Mouse (Mus musculus): ENCODE results near the gene Cdc42ep4. TPM values are rescaled to one million over a fixed set of nuclear protein-coding genes. Genes with fewer than 3 reads are reported as not detected.

Gene Cdc42ep4
- total RNA-seq, 2 experiments from 2014 or later = 4.5 to 7.4 TPM

GRCm38 (mm10) chr11:113726994-113727888 is 24.4 kb downstream of the Cdc42ep4 start:
- DNase-seq (ENCODE audit: low spot score) = no peak

- peak; percentile 45 for DNase-seq (ENCODE audit: low spot score)
Observed at GRCm38 (mm10) chr11:113725235-113726048, 26.2 kb downstream of the Cdc42ep4 start.

GRCm38 (mm10) chr11:113722405-113723090 is 29.1 kb downstream of the Cdc42ep4 start:
- DNase-seq (ENCODE audit: low spot score) = no peak

DNA sequence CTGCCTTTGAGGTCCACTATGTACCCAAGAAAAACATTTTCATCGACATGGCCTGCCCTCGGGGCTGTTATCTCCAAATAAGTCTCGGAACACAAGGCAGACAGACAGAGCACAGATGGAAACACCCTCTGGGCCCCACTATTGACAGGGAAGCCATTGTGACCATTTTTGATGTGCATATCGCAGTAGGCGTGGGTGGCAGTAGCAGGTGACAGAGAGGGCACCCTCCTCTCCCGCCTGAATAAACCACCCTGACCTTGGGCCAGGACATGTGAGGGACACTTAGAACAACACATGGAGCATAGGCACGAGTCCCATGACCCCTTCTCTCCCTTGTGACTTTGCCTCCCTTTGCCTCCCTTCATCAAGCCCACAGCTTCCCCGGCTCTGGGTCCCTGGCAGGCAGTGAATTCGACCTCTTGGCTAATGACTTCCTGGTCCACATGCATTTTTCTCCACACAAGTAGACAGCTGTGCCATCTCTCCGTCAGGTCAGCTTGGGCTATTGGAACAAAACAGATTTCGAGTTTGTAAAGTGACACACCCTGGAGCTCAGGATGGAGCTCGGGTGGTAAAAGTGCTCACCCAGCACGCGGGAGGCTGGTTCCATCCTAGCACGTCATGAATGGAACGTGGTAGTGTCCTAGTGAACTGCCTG is 33.8 kb downstream of the Cdc42ep4 start:
- no peak for DNase-seq (ENCODE audit: low spot score)

GRCm38 (mm10) chr11:113716132-113716531 is 35.5 kb downstream of the Cdc42ep4 start:
- DNase-seq (ENCODE audit: low spot score) = no peak

DNA sequence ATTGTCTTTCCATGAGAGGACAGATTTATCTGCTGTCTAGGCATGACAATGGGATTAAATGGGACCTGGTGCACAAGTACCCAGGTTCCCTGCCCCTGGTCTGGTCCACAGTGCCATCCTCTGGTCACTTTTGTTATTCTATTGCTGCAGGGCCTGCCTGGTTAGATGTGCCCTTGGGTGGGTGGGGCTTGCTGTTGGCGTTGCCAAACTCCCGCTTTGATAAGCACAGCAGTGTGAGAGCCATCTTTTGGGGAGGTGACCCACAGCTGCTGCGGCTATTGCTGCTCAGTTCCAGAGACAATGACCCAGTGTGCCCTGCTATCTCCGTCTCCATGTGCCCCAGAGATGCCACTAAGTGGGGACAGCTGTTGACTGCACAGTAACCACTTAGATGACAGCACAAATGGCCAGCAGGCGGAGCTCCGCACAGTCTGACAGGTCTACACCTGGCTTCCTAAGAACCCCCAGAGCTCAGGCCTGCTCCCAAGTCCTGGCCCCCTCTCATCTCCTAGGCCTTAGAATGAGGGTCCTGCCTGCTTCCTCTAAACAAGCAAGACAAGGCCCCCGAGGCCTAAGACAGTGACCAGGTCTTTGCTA is 36.5 kb downstream of the Cdc42ep4 start:
- no peak for DNase-seq (ENCODE audit: low spot score)

DNA sequence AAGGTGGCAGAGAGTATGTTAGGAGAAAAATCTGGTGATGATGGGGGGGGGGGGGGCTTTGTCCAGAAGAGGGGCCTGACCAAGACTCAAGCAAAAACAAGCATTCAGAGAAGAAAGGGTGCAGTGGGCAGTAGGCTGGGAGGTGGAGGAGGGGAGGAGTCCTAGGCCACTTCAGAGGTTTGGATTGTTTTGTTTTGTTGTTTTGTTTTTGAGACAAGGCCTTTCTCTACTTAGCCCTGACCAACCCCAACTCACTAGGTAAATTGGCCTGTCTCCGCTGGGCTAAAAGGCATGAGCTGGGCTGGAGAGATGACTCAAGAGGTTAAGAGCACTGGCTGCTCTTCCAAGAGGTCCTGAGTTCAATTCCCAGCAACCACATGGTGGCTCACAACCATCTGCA is 40.6 kb downstream of the Cdc42ep4 start:
- DNase-seq (ENCODE audit: low spot score) = no peak

GRCm38 (mm10) chr11:113710257-113710777 is 41.4 kb downstream of the Cdc42ep4 start:
- no peak for DNase-seq (ENCODE audit: low spot score)

DNA sequence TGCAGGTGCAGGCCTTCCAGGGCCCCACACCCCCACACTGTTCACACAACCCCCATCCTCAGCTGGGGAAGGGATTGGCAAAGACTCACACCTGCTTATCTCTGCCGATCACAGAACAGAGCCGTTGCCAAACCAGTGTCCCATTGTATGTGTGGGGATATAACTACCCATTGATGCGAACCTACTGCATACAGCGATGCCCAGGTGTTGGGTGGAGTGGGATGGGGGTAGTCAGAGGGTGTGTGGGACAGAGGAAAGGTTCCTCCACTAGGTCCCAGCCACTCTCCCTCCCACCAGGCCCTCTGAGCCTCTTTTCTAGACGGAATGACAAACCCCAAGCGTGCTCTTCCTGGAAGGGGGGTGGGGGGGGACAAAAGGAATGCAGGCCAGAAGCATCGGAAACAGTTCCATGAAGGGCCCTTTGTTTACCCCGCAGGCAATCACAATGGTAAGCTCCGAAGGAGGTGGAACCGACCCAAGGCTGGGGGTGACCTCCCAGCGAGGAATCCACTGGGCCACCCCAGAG is 41.9 kb downstream of the Cdc42ep4 start, which contains the start of gene Cpsf4l:
TSS of gene Cpsf4l (minus strand) at position 287 of the 526 bp plus-strand sequence.
- no peak for DNase-seq (ENCODE audit: low spot score)

DNA sequence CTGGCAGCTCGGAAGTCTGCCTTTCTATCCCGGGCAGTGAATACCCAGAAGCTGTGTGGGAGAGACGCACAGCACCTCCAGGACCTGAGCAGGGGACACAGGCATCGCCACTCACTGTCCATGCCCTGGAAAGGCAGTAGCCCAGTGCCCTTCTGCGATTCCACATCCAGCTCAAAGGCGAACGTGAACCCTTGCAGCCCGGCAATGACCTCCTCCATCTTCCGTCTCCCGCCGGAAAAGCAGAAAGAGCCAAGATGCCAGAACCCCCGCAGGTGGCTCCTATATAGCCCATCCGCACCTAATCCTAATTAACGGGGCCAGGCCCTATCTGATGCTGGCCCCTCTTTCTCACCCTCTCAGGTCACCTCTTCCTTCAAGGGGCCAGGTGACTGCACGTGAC is 42.4 kb downstream of the Cdc42ep4 start:
- DNase-seq (ENCODE audit: low spot score) = no peak

GRCm38 (mm10) chr11:113708629-113709213 is 43.0 kb downstream of the Cdc42ep4 start:
- no peak for DNase-seq (ENCODE audit: low spot score)

DNA sequence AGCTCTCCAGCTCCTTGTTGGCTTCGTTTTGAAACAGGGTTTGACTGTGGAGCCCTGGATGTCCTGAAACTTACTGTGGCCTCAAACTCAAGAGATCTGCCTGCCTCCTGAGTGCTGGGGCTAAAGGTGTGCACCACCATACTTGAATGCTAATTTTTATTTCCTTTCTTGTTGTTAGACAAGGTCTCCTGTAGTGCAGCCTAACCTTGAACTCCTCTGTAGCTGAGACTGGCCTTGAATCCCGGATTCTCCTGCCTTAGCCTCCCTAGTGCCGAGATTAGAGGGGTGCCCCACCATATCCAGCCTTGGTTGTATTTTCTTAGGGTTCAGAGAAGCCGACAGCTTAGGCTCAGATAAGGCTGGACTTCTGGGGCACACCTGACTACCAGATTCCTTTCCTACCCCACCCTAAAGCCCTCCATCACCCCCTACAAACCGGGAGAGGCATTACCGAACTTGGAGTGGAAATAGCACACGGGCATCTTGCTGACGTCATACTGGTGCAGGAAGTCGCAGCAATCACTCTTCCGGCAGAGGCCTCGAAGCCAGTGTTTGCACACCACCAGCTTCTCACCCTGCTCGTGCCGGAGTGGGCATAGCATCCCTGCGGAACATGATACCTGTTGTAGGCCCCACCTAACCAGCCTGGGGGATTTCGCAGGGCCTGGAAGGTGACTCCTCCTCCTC is 45.6 kb downstream of the Cdc42ep4 start:
- no peak for DNase-seq (ENCODE audit: low spot score)

DNA sequence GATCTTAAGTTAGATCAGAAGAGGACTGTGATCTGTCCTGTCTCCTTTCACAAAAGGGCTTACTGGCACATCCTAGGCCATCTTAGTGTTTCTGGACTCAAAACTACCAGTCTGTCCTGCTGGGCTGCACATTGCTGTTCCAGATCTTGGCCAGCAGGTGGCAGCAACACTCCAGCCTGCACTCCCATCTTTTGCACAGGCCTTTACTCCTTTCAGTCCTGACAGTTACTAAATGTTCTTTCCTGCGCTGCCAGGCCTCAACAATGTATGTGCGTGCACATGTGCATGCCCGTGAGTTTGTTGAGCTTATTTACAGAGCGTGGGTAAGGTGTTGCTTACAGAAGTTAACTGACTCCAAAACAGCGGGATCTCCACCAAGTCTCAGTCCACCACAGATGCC is 47.9 kb downstream of the Cdc42ep4 start:
- DNase-seq (ENCODE audit: low spot score) = peak; percentile 70

GRCm38 (mm10) chr11:113699643-113700042 is 52.0 kb downstream of the Cdc42ep4 start:
- no peak for DNase-seq (ENCODE audit: low spot score)

- no peak for DNase-seq (ENCODE audit: low spot score)
Observed at GRCm38 (mm10) chr11:113698013-113698545, 53.6 kb downstream of the Cdc42ep4 start.

GRCm38 (mm10) chr11:113697571-113697970 is 54.1 kb downstream of the Cdc42ep4 start:
- DNase-seq (ENCODE audit: low spot score) = no peak

GRCm38 (mm10) chr11:113691851-113692250 is 59.8 kb downstream of the Cdc42ep4 start:
- DNase-seq (ENCODE audit: low spot score) = no peak

GRCm38 (mm10) chr11:113691318-113691717 is 60.4 kb downstream of the Cdc42ep4 start:
- DNase-seq (ENCODE audit: low spot score) = no peak

DNA sequence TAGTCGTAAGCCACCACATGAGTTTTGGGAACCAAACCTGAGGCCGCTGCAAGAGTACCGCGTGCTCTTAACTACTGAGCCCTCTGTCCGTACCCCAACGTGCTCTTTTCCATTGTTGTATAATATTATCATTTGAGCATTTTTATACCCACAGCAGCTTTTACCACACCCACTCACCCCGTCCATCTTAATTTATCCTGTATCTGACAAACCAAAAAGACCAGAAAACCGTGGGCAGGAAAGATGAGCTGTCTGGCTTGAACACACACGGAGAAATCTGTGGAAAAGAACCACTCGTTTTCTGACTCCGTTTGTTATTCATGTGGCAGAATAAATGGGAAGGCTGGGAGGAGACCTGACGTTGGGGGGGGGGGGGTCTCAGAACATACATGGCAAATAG is 61.2 kb downstream of the Cdc42ep4 start:
- DNase-seq (ENCODE audit: low spot score) = no peak
